Mouse (Mus musculus): Measurements from ENCODE around the gene Gm10354.
"Not testable (repeated sequence)": the region's sequence is repeated elsewhere in the genome, so short reads cannot be mapped to it uniquely, and the experiment has no call there.

Gene Gm10354

GRCm38 (mm10) chr5:14955928-14956706 lies 22.6 kb downstream of the Gm10354 start:
- not testable (repeated sequence) for DNase-seq (ENCODE audit: low spot score in 2 of 2)

DNA sequence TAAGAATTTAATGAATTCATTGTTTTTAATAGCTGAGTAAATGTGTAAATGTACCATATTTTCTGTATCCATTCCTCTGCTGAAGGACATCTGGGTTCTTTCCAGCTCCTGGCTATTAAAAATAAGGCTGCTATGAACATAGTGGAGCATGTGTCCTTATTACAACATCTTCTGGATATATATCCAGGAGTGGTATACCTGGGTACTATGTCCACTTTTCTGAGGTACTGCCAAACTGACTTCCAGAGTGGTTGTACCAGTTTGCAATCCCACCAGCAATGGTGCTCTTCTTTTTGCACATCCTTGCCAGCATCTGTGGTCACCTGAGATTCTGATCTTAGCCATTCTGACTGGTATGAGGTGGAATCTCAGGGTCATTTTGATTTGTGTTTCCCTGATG lies 25.1 kb downstream of the Gm10354 start:
- not testable (repeated sequence) for DNase-seq (ENCODE audit: low spot score in 2 of 2)

DNA sequence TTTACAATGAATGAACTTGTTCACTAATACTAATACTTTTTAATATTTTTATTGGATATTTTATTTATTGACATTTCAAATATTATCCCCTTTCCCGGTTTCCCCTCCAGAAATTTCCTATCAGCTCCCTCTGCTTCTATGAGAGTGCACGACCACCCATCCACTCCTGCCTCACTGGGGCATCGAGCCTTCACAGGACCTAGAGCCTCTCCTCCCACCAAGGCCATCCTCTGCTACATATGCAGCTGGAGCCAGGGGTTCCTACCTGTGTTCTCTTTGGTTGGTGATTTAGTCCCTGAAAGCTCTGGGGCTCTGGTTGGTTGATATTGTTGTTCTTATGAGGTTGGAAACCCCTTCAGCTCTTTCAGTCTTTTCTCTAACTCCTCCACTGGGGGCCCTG lies 26.0 kb downstream of the Gm10354 start:
- not testable (repeated sequence) for DNase-seq (ENCODE audit: low spot score in 2 of 2)

GRCm38 (mm10) chr5:14951822-14952221 lies 26.9 kb downstream of the Gm10354 start:
- DNase-seq (ENCODE audit: low spot score in 2 of 2) = not testable (repeated sequence)

GRCm38 (mm10) chr5:14947482-14948198 lies 31.1 kb downstream of the Gm10354 start:
- DNase-seq (ENCODE audit: low spot score in 2 of 2) = not testable (repeated sequence)

DNA sequence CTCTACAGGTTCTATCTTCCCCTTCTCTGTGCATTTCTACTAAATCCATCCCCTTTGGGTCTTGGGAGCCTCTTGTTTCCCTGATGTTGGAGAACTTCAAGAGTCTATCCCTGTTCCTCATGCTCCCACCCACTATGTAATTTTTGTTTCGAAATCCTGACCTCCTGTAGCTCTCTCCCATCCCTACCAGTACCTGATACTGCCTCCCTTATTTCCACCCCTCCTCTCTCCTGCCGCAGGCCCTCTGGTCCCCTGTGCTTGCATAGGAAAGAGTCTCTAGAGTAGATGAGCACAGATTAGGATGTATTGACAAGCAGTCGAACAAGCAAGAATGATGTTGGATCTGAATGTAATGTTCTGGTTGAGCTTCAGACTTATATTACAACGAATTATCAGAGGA lies 33.2 kb downstream of the Gm10354 start:
- DNase-seq (ENCODE audit: low spot score in 2 of 2) = not testable (repeated sequence)

DNA sequence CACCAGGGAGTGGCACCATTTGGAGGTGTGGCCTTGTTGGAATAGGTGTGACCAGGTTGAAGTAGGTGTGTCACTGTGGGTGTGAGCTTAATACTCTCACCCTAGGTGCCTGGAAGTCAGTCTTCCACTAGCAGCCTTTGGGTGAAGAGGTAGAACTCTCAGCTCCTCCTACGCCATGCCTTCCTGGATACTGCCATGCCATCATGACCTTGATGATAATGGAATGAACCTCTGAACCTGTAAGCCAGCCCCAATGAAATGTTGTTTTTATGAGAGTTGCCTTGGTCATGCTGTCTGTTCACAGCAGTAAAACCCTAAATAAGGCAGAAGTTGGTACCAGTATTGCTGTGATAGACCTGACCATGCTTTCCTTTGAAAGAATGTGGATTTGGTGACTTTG lies 37.7 kb downstream of the Gm10354 start:
- DNase-seq (ENCODE audit: low spot score in 2 of 2) = not testable (repeated sequence)

DNA sequence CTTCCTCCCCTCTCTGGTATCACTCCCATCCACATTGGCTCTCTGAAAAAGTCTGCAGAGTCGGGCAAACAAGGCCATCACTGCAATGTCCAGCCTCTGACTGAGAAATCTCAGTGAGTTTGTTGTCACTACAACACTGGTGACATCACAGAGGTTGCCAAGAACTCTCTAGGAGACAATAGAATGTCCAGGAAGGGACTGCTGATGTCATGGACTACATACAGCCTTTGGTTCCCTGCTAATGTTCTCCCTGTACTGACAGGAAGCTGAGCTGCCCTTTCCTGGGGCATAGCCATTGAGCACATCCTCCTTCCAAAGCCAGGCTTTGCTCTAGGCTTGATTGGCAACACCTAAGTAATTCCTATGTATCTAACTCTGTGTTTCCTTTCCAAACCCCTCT lies 40.4 kb downstream of the Gm10354 start, which contains the start of gene Speer4e:
Gene Speer4e, minus strand, starts transcription at position 101 of the 400 bp plus-strand sequence.
- DNase-seq (ENCODE audit: low spot score in 2 of 2) = not testable (repeated sequence)

DNA sequence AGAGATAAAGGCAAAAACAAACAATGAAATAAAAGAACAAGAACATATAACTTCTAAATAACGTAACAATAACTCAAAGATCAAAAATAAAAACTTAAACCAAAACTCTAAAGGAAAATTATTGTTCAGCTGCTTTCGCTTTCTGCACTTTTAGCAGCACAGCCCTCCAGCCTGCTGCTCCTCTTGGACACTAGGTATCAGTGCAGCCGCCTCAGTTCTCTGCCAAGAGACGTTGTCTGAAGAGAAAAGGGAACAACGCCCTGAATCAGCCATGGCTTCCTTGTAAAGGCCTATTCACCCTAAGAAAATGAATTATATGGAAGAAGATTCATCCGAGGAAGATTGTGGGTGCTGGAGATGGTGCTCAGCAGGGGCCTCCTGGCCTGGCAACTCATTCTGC lies 45.0 kb downstream of the Gm10354 start:
- not testable (repeated sequence) for DNase-seq (ENCODE audit: low spot score in 2 of 2)

DNA sequence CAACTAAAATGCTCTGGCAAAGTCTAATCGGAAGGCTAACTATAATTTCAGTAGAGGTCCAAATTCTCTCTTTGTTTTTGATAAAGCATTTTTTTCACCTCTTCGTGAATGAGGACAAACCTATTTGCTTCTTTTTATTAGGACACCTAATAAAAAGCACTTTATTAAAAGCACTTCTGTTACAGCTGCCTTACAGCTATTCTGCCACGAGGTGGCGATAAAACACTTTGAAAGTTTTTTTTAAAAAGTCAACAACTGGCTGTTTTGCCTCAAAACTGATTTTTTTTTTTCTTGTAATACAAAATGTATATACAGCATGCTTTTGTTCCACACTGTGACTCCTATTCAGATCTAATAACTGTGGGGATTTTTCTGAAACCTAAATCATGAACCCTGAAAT lies 51.7 kb downstream of the Gm10354 start:
- not testable (repeated sequence) for DNase-seq (ENCODE audit: low spot score in 2 of 2)
